Mouse (Mus musculus) frontal cortex, postnatal 36 days (tissue): ENCODE measurements around the gene Dmd.
"Not testable (repeated sequence)": the region's sequence is repeated elsewhere in the genome, so short reads cannot be mapped to it uniquely, and the experiment has no call there.

ENCODE experiments used
- DNase-seq, 2 experiments: peaks; one replicate each; pipeline ENCODE4 v3.0.0; 2022; ENCODE audit warnings: low spot score in 2 of 2

The Dmd gene

DNA sequence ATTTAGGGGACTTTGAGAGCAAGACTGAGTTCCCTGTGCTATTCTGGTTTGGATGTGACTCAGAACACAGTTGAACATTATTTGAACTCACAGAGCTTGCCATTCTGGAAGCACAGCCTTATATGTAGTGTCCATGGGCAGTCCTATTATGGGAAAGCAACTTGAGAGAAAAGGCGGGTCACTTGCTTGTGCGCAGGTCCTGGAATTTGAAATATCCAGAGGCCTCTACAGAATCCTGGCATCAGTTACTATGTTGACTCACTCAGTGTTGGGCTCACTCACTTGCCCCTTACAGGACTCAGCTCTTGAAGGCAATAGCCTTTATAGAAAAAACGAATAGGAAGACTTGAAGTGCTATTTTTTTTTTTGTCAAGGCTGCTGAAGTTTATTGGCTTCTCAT, at the start of gene Dmd:
Dmd (plus strand) TSS at position 241 of the 400 bp plus-strand sequence.
- no peak for DNase-seq

DNA sequence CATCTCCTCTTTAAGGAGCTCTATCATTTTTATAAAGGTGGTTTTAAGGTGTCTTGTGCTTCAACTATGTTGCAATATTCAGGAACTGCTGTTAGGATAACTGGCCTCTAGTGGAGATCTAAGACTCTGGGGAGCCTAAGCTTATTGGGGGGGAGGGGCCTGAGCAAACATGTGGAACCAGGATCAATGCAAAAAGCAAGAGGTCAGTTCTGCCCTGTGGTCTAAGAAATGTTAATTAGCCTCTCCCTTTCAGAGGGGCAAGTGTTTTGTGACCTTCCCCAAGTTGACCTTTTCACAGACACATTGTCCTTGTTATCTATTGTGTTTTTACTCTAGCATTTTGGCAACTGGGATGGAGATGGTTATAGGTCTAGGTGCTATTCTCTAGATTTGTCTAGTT, 47.2 kb upstream of the Dmd start:
- DNase-seq, result no peak

DNA sequence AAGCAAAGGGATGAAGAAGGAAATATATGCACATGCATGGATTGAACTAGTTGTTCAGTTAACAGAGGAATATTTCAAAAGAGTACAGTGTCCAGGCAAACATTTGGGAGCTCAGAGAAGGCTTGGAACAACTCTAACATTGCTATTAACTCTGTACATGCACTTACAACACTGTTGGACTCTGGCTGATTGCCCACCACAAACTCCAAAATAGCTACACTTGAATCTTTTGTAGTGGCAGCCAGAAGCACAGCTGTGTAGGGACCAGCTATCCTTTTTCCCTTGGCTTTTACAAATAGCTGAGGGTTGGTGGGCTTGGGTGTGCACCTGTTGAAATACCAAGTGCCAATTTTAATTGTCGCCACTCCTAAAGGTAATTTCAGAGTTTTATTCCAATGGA, 39.0 kb downstream of the Dmd start:
- DNase-seq, result no peak

DNA sequence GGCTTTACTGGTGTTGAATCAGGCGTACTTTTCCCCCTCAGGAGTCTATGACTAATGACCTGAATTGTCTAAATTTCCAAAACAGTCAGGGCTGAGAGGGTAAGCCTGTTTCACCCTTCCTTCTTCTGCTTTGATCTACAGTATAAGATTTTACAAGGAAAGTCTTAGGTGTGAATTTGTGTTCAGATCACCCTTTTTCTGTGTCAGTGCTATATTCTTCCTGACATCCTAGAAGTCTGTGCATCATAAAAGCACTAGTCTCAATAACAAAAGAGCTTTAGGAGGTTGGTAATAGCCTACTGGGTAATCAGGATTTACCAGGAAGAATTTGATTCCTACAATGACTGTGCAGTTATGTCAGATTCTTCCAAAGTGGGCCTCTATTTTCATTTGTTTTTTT, 101.5 kb downstream of the Dmd start:
- no peak for DNase-seq

DNA sequence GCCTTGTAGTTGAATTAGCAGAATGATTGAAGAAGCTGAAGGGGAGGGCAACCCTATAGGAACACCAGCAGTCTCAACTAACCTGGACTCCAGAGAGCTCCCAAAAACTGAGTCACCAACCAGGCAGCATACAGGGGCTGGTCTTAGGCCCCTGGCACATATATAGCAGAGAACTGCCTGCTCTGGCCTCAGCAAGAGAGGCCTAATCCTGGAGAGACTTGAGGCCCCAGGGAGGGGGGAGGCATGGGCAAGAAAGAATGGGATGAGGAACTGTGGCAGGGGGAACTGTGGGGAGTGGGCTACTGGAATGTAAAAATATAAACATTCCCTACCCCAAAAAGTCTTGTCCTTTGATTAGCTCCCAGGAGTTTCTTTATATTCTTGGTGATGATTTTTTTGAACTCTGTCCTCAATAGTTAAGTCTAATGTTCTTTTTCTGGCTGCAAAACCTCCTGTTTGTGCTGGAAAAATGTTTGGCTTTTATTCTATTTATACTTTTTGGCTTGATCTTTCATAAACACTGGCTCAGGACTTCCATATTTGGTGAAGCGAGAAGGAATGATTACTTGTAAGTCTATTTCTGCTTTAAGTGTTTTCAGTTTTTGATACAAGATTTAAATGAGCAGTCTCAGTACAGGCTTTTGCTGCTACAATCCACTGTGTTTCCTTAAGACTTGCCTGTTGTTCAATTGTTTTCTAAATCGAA, 167.7 kb downstream of the Dmd start:
- DNase-seq, result no peak

DNA sequence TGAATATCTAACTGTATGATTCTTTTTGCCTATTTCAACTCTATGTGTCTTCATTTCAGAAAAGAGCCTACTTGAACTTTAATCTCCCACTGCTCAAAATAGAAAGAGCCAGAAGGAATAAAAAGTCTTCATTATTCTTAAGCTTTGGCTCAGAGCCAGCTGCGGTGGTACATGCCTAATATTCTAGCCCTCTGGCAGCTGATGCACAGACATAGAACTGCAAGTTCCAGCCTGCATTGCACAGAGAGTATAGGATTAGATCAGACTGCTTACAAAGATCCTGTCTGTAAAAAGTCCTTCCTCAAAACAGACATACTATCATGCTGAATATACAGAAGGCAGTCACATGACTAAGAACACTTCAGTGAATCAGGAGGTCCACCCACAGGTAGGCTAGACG, 168.5 kb downstream of the Dmd start:
- DNase-seq, result no peak

DNA sequence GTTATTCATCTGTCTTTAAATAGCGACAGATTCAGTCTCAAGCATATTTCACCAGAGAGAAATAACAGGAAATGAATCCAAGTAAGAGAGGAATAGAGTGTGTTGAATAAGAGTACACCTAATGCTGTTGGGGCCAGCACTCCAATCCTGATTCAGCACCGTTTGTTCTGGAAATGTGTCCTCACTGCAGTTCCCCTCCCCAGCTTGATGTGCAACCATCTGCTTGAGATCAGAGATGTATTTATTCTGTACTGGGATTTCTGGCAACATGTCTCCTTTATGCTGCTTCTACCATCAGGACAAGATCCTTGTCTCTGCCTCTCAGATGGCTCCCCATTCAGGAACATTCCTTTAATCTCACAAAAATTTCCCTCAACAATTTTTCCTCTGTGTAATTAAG, 271.9 kb downstream of the Dmd start:
- peak; percentile 11 to 26 for DNase-seq

DNA sequence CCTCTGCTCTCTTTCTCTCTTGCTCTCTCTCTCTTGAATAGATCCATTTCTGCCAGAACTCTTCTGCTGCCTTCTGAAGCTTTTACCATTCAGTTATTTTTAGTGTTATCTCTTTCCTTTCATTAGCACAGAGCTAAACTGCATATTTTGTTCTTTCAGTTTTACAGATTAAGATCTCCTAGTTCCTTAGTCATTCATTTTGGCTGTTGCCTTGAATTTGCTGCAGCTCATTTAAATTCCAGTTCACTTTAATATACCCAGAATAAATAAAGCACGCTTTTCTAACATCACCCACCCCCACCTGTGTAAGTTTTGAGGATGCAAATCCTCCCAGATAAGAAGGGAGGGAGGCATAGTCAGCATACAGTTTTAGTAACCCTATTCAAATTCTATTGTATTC, 272.4 kb downstream of the Dmd start:
- DNase-seq, result peak in 1 of 2 experiments; percentile 4

DNA sequence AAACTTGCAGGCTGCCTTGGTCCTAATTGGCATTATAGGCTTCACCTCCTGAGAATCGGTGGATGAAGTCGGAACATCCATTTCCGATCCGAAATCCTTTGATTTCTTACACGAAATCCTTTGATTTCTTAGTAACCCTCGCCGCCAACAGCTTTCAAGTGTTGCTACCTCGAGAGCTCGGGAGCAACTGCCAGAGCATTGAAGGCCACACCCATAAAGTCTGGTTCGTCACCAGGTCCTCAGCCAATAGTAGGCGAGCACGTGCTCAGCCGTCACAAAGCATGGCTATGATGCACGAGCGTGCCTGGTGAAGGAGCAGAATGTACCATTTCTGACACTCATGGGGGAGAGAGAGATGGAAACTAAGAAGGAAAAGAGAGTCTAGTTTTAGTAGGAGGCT, 538.9 kb downstream of the Dmd start, which contains the start of gene Tsga8:
Tsga8 (minus strand) TSS at position 327 of the 400 bp plus-strand sequence.
- DNase-seq, result no peak

DNA sequence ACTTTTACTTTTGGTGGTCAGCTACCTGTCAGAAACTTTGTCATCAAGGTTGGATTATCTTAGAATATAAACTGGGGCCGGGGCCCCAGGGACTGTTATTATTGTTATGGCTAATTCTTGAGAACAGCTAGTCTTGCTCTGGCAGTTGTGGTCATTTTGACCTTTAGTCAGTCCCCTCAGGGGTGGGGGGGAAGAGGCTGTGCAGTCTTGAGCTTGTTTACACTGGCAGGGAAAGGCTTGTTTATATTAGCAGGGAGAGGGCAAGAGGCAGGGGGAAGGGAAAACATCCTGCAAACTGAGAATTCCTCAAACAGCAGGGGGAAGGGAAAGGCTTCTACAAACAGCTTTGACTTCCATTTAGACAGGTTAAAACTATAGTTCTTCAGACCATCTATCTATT, 726.3 kb downstream of the Dmd start:
- DNase-seq, result no peak

DNA sequence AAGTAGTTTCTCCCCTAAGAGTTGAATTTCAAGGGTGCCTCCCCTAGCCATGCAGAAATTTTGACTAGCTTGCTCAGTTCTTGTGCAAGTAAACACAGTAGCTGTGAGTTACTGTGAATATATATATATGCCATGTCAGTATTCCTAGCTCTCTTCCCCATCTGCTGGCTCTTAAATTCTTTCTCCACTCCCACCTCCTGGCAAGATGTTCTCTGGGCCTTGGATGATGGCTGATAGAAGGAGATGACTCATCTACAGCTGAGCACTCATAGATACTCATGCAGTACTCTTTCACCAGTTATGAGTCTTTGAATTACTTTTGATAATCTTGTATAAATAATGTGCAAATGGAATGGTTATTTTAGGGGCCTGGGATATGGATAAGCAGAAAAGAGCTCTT, 737.9 kb downstream of the Dmd start:
- peak; percentile 4 to 45 for DNase-seq

DNA sequence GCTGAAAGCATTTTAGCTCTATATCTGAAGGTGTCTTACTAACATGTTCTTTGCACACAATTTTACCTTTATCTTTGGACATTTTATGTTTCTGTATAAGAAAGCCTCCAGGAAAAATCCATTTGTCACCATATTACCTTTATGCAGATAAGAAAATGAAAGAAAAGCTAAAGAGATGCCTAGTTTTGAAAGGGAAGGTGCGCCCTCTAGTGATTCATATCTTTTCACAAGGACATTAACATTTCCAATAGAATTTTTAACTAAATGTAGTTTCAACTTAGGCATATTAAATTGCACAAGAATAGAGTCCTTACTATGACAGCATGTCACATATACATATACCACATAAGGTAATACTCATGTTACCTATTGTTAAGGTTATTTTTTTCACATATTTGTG, 791.9 kb downstream of the Dmd start:
- peak in 1 of 2 experiments; percentile 24 for DNase-seq

DNA sequence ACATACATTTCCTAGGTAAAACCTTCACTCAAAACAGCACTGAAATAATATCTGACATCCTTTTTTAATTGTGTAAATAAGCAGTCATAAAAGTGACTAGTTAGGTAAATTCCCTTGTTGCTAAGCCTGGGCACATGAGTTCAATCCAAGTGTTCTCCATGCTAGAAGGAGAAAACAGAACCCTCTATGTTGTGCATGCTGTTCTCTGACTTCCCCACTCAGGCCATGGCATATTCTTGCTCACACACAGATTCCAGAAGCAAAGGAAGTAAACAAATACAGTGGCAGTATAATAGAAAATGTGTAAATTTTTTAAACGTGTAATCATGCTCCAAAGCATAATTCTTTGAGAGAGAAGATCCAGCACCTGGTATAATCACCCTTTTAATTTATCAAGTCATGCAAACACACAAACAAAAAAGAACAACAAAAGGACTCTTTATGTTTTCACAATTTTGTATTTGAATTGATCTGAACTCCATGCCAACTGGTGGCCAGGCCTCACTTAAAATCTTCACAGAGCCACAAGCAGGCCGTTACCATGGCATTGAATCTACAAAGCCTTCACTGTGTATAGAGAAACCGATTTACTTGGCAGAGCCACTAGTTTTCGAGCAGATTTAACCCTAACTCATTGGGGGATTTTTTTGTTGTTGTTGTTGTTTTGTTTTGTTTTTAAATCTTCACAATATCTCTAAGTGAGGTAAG, 797.8 kb downstream of the Dmd start:
- DNase-seq, result no peak

DNA sequence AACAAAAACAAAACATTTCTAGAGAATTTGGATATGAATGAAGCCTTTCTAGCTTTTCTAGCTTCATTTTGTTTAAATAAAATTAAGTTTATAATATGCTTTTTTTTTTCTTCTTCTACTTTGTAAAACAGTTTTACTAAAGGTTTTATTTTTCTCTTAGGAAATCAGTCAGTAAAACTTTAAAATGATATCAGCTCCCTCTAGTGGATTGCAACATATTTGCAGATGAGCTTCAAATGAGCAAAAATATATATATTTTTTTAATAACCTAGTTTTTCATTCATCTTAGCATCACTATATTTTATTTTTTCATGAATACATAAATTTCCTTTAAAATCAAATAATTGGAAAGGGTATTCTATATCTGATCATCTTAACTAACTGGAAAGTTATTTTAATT, 838.7 kb downstream of the Dmd start:
- DNase-seq, result no peak

DNA sequence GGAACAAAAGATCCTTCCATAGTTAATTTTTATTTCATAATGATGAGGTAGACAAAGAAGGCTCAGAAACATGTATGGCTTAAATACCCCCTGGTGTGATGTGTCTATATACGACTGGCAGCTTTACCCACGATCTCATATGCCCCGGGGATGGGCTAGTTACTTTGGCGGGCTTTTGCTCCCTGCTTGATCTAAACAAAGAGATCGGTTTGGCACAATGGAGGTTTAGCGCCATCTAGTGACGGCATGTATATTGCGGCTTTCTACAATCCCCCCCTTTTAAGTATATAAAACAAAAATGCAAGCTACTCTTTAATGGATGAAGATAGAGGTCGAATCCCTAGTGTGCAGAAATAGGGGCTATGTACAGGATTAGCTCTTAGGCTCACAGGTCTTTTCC, 918.8 kb downstream of the Dmd start:
- DNase-seq, result peak in 1 of 2 experiments; percentile 6

DNA sequence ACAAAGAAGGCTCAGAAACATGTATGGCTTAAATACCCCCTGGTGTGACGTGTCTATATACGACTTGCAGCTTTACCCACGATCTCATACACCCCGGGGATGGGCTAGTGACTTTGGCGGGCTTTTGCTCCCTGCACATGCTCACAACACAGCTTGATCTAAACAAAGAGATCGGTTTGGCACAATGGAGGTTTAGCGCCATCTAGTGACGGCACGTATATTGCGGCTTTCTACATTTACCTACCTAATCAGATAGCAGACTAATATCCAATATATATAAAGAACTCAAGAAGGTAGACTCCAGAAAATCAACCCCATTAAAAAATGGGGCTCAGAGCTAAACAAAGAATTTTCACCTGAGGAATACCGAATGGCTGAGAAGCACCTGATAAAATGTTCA, 926.7 kb downstream of the Dmd start:
- peak; percentile 13 to 41 for DNase-seq

DNA sequence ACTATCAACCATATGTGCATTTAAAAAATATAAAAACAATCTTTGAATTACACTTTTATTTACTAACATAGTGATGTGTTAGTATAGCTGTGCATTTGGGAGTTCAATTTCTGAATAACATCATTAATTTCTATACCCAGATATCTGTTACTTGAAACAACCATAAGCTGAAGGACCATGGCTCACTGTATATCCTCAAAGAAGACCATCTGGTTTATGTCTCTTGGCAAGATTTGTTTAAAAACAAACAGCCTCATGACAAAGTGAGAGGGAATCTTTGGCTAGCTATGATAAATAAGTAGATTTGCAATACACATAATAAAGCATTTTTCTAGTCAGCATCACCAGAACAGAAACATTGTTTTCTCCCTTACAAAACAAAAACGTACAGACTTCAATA, 1027.2 kb downstream of the Dmd start:
- DNase-seq, result no peak

DNA sequence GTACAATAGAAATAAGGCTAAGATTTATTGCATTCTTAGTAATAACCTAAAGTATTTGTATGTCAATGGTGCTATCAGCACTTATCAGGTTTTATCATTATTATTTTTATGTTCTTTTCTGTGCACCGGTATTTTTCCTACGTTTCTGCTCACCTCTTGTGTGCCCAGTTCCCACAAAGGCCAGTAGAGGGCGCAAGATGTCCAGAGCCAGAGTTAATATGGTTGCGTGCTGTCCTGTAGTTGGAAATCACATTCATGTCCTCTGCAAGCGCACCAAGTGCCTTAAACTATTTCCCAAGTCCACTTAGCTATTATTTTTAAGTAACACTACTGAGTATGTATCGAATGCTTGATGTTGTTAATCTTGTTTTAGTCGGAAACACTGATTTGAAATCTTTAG, 1052.6 kb downstream of the Dmd start:
- peak; percentile 6 to 35 for DNase-seq

DNA sequence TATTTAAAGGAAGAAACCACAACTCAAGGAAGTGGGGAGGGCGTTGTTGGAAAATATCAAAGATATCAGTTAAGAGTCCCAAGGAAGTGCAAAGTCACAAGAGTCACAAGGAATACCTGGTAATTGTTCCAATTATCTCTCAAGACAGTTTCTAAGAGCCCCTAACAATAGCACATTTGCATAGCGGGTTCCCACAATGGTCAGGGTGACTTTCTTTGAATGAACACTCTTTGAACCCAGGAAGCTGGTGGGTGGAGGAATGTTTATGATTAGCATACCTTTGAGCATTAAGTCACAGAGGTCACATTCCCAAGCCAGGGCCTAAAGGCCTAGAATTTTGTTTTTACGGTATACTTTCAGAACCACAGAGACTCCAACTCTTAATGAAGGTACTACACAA, 1113.8 kb downstream of the Dmd start:
- DNase-seq, result not testable (repeated sequence)

DNA sequence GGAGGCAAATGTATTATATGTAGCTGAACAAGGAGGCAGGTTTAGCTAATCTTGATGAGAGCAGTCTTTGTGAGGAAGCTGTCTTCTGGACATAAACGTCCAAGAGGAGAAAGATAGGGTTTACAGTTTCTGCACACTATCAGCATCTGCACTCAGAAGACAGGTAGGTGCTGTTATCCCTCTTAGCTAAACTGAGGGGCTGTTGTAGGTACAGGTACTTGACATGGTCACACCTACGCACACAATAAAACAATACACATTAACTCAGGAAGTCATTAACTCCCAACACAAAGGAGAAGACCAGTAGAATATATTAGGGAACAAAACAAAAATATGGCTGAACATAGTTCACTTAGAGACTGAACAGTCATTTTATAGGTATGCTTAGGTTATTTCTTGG, 1217.2 kb downstream of the Dmd start:
- DNase-seq, result no peak

DNA sequence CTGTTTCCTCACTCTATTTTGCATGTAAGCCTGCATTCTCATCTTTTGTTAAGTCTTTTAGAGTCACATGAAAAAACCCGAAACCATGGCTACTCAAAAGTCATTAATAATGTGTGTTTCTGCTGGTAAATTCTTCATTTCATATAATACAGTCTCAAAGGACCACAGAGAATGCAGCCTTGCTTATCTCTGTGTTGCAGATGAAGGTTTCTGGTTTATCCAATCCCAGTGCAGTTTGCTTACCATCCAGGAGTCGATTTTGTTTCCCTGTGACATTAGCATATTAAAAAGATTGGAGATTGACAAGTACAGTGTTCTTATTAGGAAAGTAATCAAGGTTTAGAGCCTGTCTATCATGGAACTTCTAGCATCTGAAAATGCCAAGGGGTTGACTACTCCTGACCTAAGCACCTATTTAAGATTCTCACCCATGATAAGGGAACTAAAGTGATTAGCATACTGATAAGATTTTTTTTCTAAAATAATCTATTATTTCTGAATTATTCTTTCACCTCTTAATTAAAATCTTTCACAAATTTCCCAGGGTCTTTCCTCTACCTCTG, 1292.7 kb downstream of the Dmd start:
- DNase-seq, result no peak

DNA sequence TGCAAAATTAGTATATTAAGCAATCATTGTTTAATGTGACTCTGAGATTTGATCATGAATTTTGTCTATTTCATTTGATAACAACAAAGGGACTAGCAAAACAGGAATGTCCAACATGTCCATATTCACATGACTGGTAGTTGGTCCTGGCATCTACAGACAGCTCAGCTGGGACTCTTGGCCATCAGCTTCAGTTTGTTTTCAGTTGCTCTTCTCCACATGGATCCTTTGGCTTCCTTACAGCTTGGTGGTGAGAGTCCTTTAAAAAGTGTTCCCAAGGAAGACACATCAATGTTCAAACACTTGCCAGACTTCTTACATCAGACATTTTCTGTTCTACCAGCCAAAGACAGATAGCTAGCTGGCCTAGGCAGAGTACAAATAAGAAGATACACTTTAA, 1381.9 kb downstream of the Dmd start:
- no peak for DNase-seq

DNA sequence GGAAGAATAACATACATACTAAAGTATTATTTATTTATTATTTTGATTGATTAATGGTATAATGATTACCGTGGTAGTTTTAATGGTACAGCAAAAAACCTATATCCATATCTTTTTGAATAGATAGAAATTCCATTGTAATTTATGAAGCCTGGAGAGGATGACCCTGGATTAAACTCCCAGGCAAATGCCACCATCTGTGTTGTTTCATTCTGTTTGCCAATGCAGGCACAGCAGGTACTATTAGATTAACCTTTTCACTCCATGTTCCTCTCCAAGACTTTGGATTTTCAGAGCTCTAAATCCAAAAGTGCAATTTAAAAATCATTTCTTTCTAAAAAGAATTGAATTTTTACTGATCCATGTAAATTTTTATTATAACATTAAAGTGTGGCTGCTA, 1383.5 kb downstream of the Dmd start:
- no peak for DNase-seq
